ENCODE assay signal across 7 mouse cellular contexts in the genomic region with DNA sequence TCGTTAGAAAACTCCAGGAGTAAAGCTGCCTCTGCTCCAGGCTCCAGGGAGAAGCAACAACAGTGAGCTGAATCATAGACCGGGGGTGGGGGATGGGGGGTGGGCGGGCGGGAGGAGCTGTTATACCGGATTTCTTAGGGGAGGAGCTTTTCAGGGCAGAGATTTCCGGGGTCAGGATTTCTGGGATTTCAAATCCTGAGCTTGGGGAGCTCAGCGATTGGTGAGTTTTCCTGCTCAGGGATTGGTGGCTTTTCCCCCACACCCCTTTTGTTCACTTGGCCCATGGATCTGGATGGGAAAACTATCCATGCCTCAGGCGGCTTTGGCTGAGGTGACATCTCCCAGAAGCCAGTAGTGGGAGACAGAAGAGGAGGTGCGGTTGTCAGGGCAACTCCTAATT. TPM values are rescaled to one million over a fixed set of nuclear protein-coding genes. Genes with fewer than 3 reads are reported as not detected.
DNase-seq lines count a peak whose midpoint lies in the region; ATAC-seq lines count a peak whose summit lies in the region.

No protein-coding gene starts in this region.

- H3K9me3 ChIP-seq in embryonic facial prominence, embryonic 13.5 days = no peaks in the 10 kb centered on the region
- H3K9me3 ChIP-seq in heart, embryonic 10.5 days = no peaks in the 10 kb centered on the region
- no peaks in the 10 kb centered on the region for H3K9me3 ChIP-seq in kidney, embryonic 14.5 days (ENCODE audit: control insufficient read depth, low read length)
- H3K9me3 ChIP-seq in limb, embryonic 12.5 days = no peaks in the 10 kb centered on the region
- no peaks in the 10 kb centered on the region for H3K9me3 ChIP-seq in midbrain, embryonic 15.5 days

- peak overlapping the region; percentile 93 for H3K27ac ChIP-seq in embryonic facial prominence, embryonic 13.5 days
- H3K27ac ChIP-seq in heart, embryonic 10.5 days = peak overlapping the region; percentile 91
- peak overlapping the region; percentile 90 for H3K27ac ChIP-seq in kidney, embryonic 14.5 days (ENCODE audit: low read depth, low read length)
- H3K27ac ChIP-seq in limb, embryonic 12.5 days = peak overlapping the region; percentile 90
- H3K27ac ChIP-seq in midbrain, embryonic 15.5 days = peak overlapping the region; percentile 62; the same call in 1 of the 2 replicates

- peaks cover 40% of the 10 kb centered on the region for H3K4me1 ChIP-seq in embryonic facial prominence, embryonic 13.5 days
- H3K4me1 ChIP-seq in heart, embryonic 10.5 days = peaks cover 46% of the 10 kb centered on the region
- H3K4me1 ChIP-seq in kidney, embryonic 14.5 days (ENCODE audit: control insufficient read depth, insufficient read depth, low read length) = peaks cover 30% of the 10 kb centered on the region
- peaks cover 34% of the 10 kb centered on the region for H3K4me1 ChIP-seq in limb, embryonic 12.5 days (replicated peaks)
- H3K4me1 ChIP-seq in midbrain, embryonic 15.5 days = peaks cover 50% of the 10 kb centered on the region

- peak; percentile 18; the same call in 1 of the 2 replicates for ATAC-seq in embryonic facial prominence, embryonic 13.5 days (ENCODE audit: insufficient number of reproducible peaks, insufficient read depth, low FRiP score, low TSS enrichment, low read depth)
- ATAC-seq in kidney, embryonic 14.5 days (ENCODE audit: low FRiP score, low TSS enrichment) = peak; percentile 41
- ATAC-seq in limb, embryonic 12.5 days (ENCODE audit: insufficient number of reproducible peaks, insufficient read depth, low FRiP score, low TSS enrichment, low read depth) = peak; percentile 8; the same call in 1 of the 2 replicates
- no peak for ATAC-seq in midbrain, embryonic 15.5 days (replicated peaks)

- H3K36me3 ChIP-seq in embryonic facial prominence, embryonic 13.5 days = peaks cover 31% of the 10 kb centered on the region
- H3K36me3 ChIP-seq in heart, embryonic 10.5 days = peaks cover 38% of the 10 kb centered on the region
- H3K36me3 ChIP-seq in kidney, embryonic 14.5 days (ENCODE audit: control insufficient read depth, insufficient read depth, low read length) = peaks cover 28% of the 10 kb centered on the region
- peaks cover 33% of the 10 kb centered on the region for H3K36me3 ChIP-seq in limb, embryonic 12.5 days
- H3K36me3 ChIP-seq in midbrain, embryonic 15.5 days (replicated peaks) = peaks cover 6% of the 10 kb centered on the region; the same call in 1 of the 2 replicates

- H3K9ac ChIP-seq in embryonic facial prominence, embryonic 13.5 days = no peak overlapping the region; the same call in 1 of the 2 replicates
- peak overlapping the region; percentile 42; the same call in 1 of the 2 replicates for H3K9ac ChIP-seq in kidney, embryonic 14.5 days (ENCODE audit: low read depth, low read length)
- H3K9ac ChIP-seq in limb, embryonic 12.5 days (replicated peaks) = no peak overlapping the region; the same call in 1 of the 2 replicates
- no peak overlapping the region for H3K9ac ChIP-seq in midbrain, embryonic 15.5 days

- H3K4me3 ChIP-seq in embryonic facial prominence, embryonic 13.5 days = peak overlapping the region; percentile 81
- peak overlapping the region; percentile 79 for H3K4me3 ChIP-seq in heart, embryonic 10.5 days
- peak overlapping the region; percentile 14 for H3K4me3 ChIP-seq in kidney, embryonic 14.5 days (ENCODE audit: low read length)
- peak overlapping the region; percentile 18 for H3K4me3 ChIP-seq in limb, embryonic 12.5 days (replicated peaks)
- H3K4me3 ChIP-seq in midbrain, embryonic 15.5 days = no peak overlapping the region

- 0% methylated on average over 8 of the region's 9 CpGs for WGBS in embryonic facial prominence, embryonic 13.5 days
- 2% methylated on average over 9 of the region's 9 CpGs for WGBS in heart, embryonic 10.5 days
- 1% methylated on average over 9 of the region's 9 CpGs for WGBS in kidney, embryonic 14.5 days
- 5% methylated on average over 9 of the region's 9 CpGs for WGBS in limb, embryonic 12.5 days
- 4% methylated on average over 9 of the region's 9 CpGs for WGBS in midbrain, embryonic 15.5 days

- peak; percentile 85 for DNase-seq in adrenal gland, adult 2 months
- peak; percentile 91 for DNase-seq in heart, embryonic 10.5 days (ENCODE audit: low spot score)
- DNase-seq in urinary bladder, postnatal 25 days (ENCODE audit: low spot score) = peak; percentile 33

- no peaks in the 10 kb centered on the region for H3K27me3 ChIP-seq in embryonic facial prominence, embryonic 13.5 days
- H3K27me3 ChIP-seq in heart, embryonic 10.5 days (ENCODE audit: insufficient read depth, poor library complexity, severe bottlenecking) = no peaks in the 10 kb centered on the region
- no peaks in the 10 kb centered on the region for H3K27me3 ChIP-seq in kidney, embryonic 14.5 days (ENCODE audit: control insufficient read depth, insufficient read depth, low read length)
- H3K27me3 ChIP-seq in limb, embryonic 12.5 days = no peaks in the 10 kb centered on the region
- no peaks in the 10 kb centered on the region for H3K27me3 ChIP-seq in midbrain, embryonic 15.5 days (replicated peaks)

- peak overlapping the region; percentile 92 for H3K4me2 ChIP-seq in embryonic facial prominence, embryonic 13.5 days
- H3K4me2 ChIP-seq in kidney, embryonic 14.5 days (replicated peaks; ENCODE audit: low read depth, low read length) = peak overlapping the region; percentile 63
- peak overlapping the region; percentile 84 for H3K4me2 ChIP-seq in limb, embryonic 12.5 days
- H3K4me2 ChIP-seq in midbrain, embryonic 15.5 days = peak overlapping the region; percentile 50

RNA-seq across cellular contexts. Expression of gene Gzf1, which starts 1.5 kb away (rescaled TPM):
- total RNA-seq in adrenal gland, adult 2 months (2021) = 10 to 100 TPM; 26.8 to 31.7 TPM
- 7.7 and 10.5 TPM in 2 replicates for polyA plus RNA-seq in adrenal gland, adult 2 months (2012; rRNA removed)
- 21.2 and 21.6 TPM in 2 replicates for polyA plus RNA-seq in embryonic facial prominence, embryonic 13.5 days (2015; fragmentation: Nextera tagmentation; extraction: Ambion mirVana)
- polyA plus RNA-seq in heart, embryonic 10.5 days (2016; fragmentation: Nextera tagmentation; extraction: Ambion mirVana) = 16.9 and 18.3 TPM in 2 replicates
- polyA plus RNA-seq in kidney, embryonic 14.5 days (2014; fragmentation: Nextera tagmentation; extraction: Ambion mirVana) = 13.8 and 25.9 TPM in 2 replicates
- polyA plus RNA-seq in limb, embryonic 12.5 days (2016; fragmentation: Nextera tagmentation; extraction: Ambion mirVana) = 25.5 and 26.8 TPM in 2 replicates
- polyA plus RNA-seq in midbrain, embryonic 15.5 days (2015; fragmentation: Nextera tagmentation; extraction: Ambion mirVana) = 14.8 and 15.3 TPM in 2 replicates

RNA-seq across cellular contexts. Expression of gene Nxt1, which starts 6.9 kb away (rescaled TPM):
- 10 to 100 TPM; 15.8 to 20.6 TPM for total RNA-seq in adrenal gland, adult 2 months (2021)
- 10.9 and 11.1 TPM in 2 replicates for polyA plus RNA-seq in adrenal gland, adult 2 months (2012; rRNA removed)
- polyA plus RNA-seq in embryonic facial prominence, embryonic 13.5 days (2015; fragmentation: Nextera tagmentation; extraction: Ambion mirVana) = 105 and 108 TPM in 2 replicates
- polyA plus RNA-seq in heart, embryonic 10.5 days (2016; fragmentation: Nextera tagmentation; extraction: Ambion mirVana) = 75.2 and 102 TPM in 2 replicates
- polyA plus RNA-seq in kidney, embryonic 14.5 days (2014; fragmentation: Nextera tagmentation; extraction: Ambion mirVana) = 109 and 136 TPM in 2 replicates
- 111 and 117 TPM in 2 replicates for polyA plus RNA-seq in limb, embryonic 12.5 days (2016; fragmentation: Nextera tagmentation; extraction: Ambion mirVana)
- polyA plus RNA-seq in midbrain, embryonic 15.5 days (2015; fragmentation: Nextera tagmentation; extraction: Ambion mirVana) = 37.4 and 39.5 TPM in 2 replicates

RNA-seq across cellular contexts. Expression of gene Napb, which starts 52.9 kb away (rescaled TPM):
- 1 to 10 TPM; 4.8 to 5.1 TPM for total RNA-seq in adrenal gland, adult 2 months (2021)
- polyA plus RNA-seq in adrenal gland, adult 2 months (2012; rRNA removed) = 0.49 and 0.61 TPM in 2 replicates
- polyA plus RNA-seq in embryonic facial prominence, embryonic 13.5 days (2015; fragmentation: Nextera tagmentation; extraction: Ambion mirVana) = 4.2 and 5.4 TPM in 2 replicates
- polyA plus RNA-seq in heart, embryonic 10.5 days (2016; fragmentation: Nextera tagmentation; extraction: Ambion mirVana) = 2.5 and 2.7 TPM in 2 replicates
- polyA plus RNA-seq in kidney, embryonic 14.5 days (2014; fragmentation: Nextera tagmentation; extraction: Ambion mirVana) = 1.8 and 2.7 TPM in 2 replicates
- 4.7 TPM in 2 replicates for polyA plus RNA-seq in limb, embryonic 12.5 days (2016; fragmentation: Nextera tagmentation; extraction: Ambion mirVana)
- 83.2 and 85.2 TPM in 2 replicates for polyA plus RNA-seq in midbrain, embryonic 15.5 days (2015; fragmentation: Nextera tagmentation; extraction: Ambion mirVana)

Comparison
In these comparisons a context has a peak if more than half of its experiments do, and no peak if none do; other contexts are left out.
1. DNase-seq: peak in every context shown above with its lines; median percentile 91 in heart, embryonic 10.5 days; 85 in adrenal gland, adult 2 months; 33 in urinary bladder, postnatal 25 days.
2. RNA of gene Napb, which starts 52.9 kb away (polyA plus RNA-seq): 83.2 to 85.2 TPM in midbrain, embryonic 15.5 days; 4.7 TPM in limb, embryonic 12.5 days, 4.2 to 5.4 TPM in embryonic facial prominence, embryonic 13.5 days, 1.8 to 2.7 TPM in kidney, embryonic 14.5 days, 2.5 to 2.7 TPM in heart, embryonic 10.5 days and 0.49 to 0.61 TPM in adrenal gland, adult 2 months; every median in the first group is over 10 times any median in the second.
3. Peak in every context shown above with its lines, with median percentiles within 50 percentile points of each other: H3K27ac ChIP-seq and H3K4me2 ChIP-seq.